Mouse (Mus musculus): Measurements from ENCODE around the gene Cherp. TPM values are rescaled to one million over a fixed set of nuclear protein-coding genes. Genes with fewer than 3 reads are reported as not detected.

Cherp gene
- polyA plus RNA-seq, 1 experiment from 2014 or later: 45.6 TPM

Small RNAs within 50 kb of the gene (microRNA-seq; reads per million reads assigned to microRNA genes)
- gene Mir7068: 5.9 reads per million, percentile 21 among the genes with 10 or more reads in this experiment

Other genes starting within 250 kb of the Cherp start
- 107 and 116 TPM in 2 replicates for gene Ap1m1, start 235.2 kb downstream of the Cherp start, polyA plus RNA-seq (2015; fragmentation: Nextera tagmentation; extraction: Ambion mirVana)
- gene Gm10282, start 170.0 kb downstream of the Cherp start, polyA plus RNA-seq (2015; fragmentation: Nextera tagmentation; extraction: Ambion mirVana): 15.9 and 19.4 TPM in 2 replicates
- 14.2 and 15.1 TPM in 2 replicates for gene Klf2, start 156.2 kb downstream of the Cherp start, polyA plus RNA-seq (2015; fragmentation: Nextera tagmentation; extraction: Ambion mirVana)
- 37.4 and 38.2 TPM in 2 replicates for gene Eps15l1, start 53.8 kb downstream of the Cherp start, polyA plus RNA-seq (2015; fragmentation: Nextera tagmentation; extraction: Ambion mirVana)
- 1.1 and 1.2 TPM in 2 replicates for gene Calr3, start 31.4 kb downstream of the Cherp start, polyA plus RNA-seq (2015; fragmentation: Nextera tagmentation; extraction: Ambion mirVana)
- 8.8 and 9.4 TPM in 2 replicates for gene 1700030K09Rik, start 31.3 kb downstream of the Cherp start, polyA plus RNA-seq (2015; fragmentation: Nextera tagmentation; extraction: Ambion mirVana)
- gene Slc35e1, start 17.4 kb upstream of the Cherp start, polyA plus RNA-seq (2015; fragmentation: Nextera tagmentation; extraction: Ambion mirVana): 11.9 and 12.4 TPM in 2 replicates
- 9.1 and 9.3 TPM in 2 replicates for gene Med26, start 73.0 kb upstream of the Cherp start, polyA plus RNA-seq (2015; fragmentation: Nextera tagmentation; extraction: Ambion mirVana)
- 92.2 and 104 TPM in 2 replicates for gene Smim7, start 95.9 kb upstream of the Cherp start, polyA plus RNA-seq (2015; fragmentation: Nextera tagmentation; extraction: Ambion mirVana)
- gene Tmem38a, start 96.8 kb upstream of the Cherp start, polyA plus RNA-seq (2015; fragmentation: Nextera tagmentation; extraction: Ambion mirVana): 57.2 and 66.7 TPM in 2 replicates
- 0.09 and 0.36 TPM in 2 replicates for gene Nwd1, start 171.5 kb upstream of the Cherp start, polyA plus RNA-seq (2015; fragmentation: Nextera tagmentation; extraction: Ambion mirVana)
- 161 and 173 TPM in 2 replicates for gene Sin3b, start 248.1 kb upstream of the Cherp start, polyA plus RNA-seq (2015; fragmentation: Nextera tagmentation; extraction: Ambion mirVana)

Measured in heart, embryonic 13.5 days (tissue).